Mouse (Mus musculus): ENCODE data around the gene Olfr1205.

The Olfr1205 gene

DNA sequence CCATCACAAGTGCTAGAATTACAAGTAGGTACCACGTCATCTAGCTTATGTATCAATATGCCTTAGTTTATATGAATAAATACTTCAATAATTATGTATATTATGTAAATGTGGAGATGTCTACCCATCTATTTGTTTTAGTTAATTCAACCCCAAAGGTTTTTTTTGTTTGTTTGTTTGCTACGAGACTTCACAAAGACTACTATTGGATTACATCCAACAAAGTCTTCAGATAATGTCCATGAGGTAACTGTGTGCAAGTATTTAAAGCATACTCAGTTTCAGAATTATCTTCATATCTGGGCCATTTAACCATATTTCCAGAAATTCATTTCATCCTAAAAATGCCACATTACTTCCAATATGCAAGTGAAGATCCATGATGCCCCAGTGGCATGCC is at the start of gene Olfr1205:
TSS of gene Olfr1205 (plus strand) at position 301 of the 400 bp plus-strand sequence.
- DNase-seq (ENCODE audit: low spot score in 2 of 2): no peak

GRCm38 (mm10) chr2:88792736-88793135 is 36.8 kb upstream of the Olfr1205 start, which contains the start of gene Olfr1201:
Gene Olfr1201, plus strand, starts transcription at chr2:88793036.
- DNase-seq (ENCODE audit: low spot score in 2 of 2): no peak

- DNase-seq (ENCODE audit: low spot score in 2 of 2): no peak
Observed at GRCm38 (mm10) chr2:88814196-88814595, 15.3 kb upstream of the Olfr1205 start, which contains the start of gene Olfr1202. Gene Olfr1202, plus strand, starts transcription at chr2:88814496.

GRCm38 (mm10) chr2:88838477-88838876 is 8.9 kb downstream of the Olfr1205 start:
- no peak for DNase-seq (ENCODE audit: low spot score in 2 of 2)

- no peak for DNase-seq (ENCODE audit: low spot score in 2 of 2)
Observed at GRCm38 (mm10) chr2:88848992-88849391, 19.5 kb downstream of the Olfr1205 start, which contains the start of gene Olfr1204. Gene Olfr1204, plus strand, starts transcription at chr2:88849292.

DNA sequence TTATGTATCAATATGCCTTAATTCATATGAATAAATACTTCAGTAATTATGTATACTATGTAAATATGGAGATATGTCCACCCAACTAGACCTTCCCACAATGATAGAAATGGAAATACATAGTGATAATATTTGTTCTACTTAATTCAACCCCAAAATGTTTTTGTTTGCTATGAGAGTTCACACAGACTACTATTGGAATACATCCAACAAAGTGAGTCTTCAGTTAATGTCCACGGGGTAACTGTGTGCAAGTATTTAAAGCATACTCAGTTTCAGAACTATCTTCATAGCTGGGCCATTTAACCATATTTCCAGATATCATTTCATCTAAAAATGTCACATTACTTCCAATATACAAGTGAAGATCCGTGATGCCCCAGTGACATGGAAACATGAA is 33.4 kb downstream of the Olfr1205 start, which contains the start of gene Olfr1206:
TSS of gene Olfr1206 (plus strand) at position 301 of the 400 bp plus-strand sequence.
- no peak for DNase-seq (ENCODE audit: low spot score in 2 of 2)

All from urinary bladder, postnatal 4 days (tissue).